Mouse (Mus musculus) liver, embryonic 14.5 days (tissue): ENCODE data around the gene Gm49361.

Experiments
- CTCF ChIP-seq: IDR thresholded peaks from 2 replicates; pipeline ENCODE4 v1.5.1; 2016; ENCODE audit warnings: antibody characterized with exemption, low read depth, control low read depth
- EP300 ChIP-seq: IDR thresholded peaks from 2 replicates; pipeline ENCODE4 v1.6.1; 2016; ENCODE audit warnings: antibody characterized with exemption, low read depth

- TF ChIP-seq CTCF (no peak), EP300 (no peak)
These were observed 128.2 kb downstream of the Gm49361 start for GRCm38 (mm10) chr14:57617675-57618074.
